Mouse (Mus musculus) lung, postnatal 0 days (tissue): ENCODE data around the gene Slc7a10. TPM values are rescaled to one million over a fixed set of nuclear protein-coding genes. Genes with fewer than 3 reads are reported as not detected.

ENCODE experiments used
- ATAC-seq: fragments of 200-750 bp; cut with Nextera tagmentation; 2 replicates; pipeline ENCODE4 v1.8.0; 2017; ENCODE audit warnings: moderate library complexity
- DNase-seq: peaks from one replicate; pipeline ENCODE4 v3.0.0-alpha.2; 2016; ENCODE audit warnings: low spot score
- H3K27ac ChIP-seq: fragments of 300-500 bp; sonication (generic); 2 replicates; pipeline ENCODE4 v1.5.1; 2014; ENCODE audit warnings: antibody characterized with exemption, mild to moderate bottlenecking, low read length, mixed read lengths
- H3K27me3 ChIP-seq: fragments of 300-500 bp; sonication (generic); replicated peaks from 2 replicates; pipeline ENCODE4 v1.6.1; 2014; ENCODE audit warnings: low read length, mixed read lengths; ENCODE audit not compliant: insufficient read depth
- H3K36me3 ChIP-seq: fragments of 300-500 bp; sonication (generic); 2 replicates; pipeline ENCODE4 v1.6.1; 2014; ENCODE audit warnings: low read length, mixed read lengths; ENCODE audit not compliant: insufficient read depth
- H3K4me1 ChIP-seq: fragments of 300-500 bp; sonication (generic); 2 replicates; pipeline ENCODE4 v1.6.1; 2014; ENCODE audit warnings: antibody characterized with exemption, low read depth, low read length, mixed read lengths; ENCODE audit not compliant: insufficient read depth
- H3K4me2 ChIP-seq: fragments of 300-500 bp; sonication (generic); replicated peaks from 2 replicates; pipeline ENCODE4 v1.6.1; 2014; ENCODE audit warnings: low read depth, mild to moderate bottlenecking, low read length, moderate library complexity, mixed read lengths
- H3K4me3 ChIP-seq: fragments of 300-500 bp; sonication (generic); 2 replicates; pipeline ENCODE4 v1.5.1; 2014; ENCODE audit warnings: low read depth, low read length
- H3K9ac ChIP-seq: fragments of 300-500 bp; sonication (generic); replicated peaks from 2 replicates; pipeline ENCODE4 v1.6.1; 2014; ENCODE audit warnings: low read depth, mild to moderate bottlenecking
- H3K9me3 ChIP-seq: fragments of 300-500 bp; sonication (generic); 2 replicates; pipeline ENCODE4 v1.6.1; 2016; ENCODE audit warnings: low read length, mixed read lengths
- CTCF ChIP-seq: IDR thresholded peaks from 2 replicates; pipeline ENCODE4 v1.5.1; 2016; ENCODE audit warnings: antibody characterized with exemption, mild to moderate bottlenecking
- EP300 ChIP-seq: IDR thresholded peaks from 2 replicates; pipeline ENCODE4 v1.6.1; 2016; ENCODE audit warnings: antibody characterized with exemption, mild to moderate bottlenecking, control low read depth
- WGBS: fragments of 180-500 bp; shearing (Covaris S2); extraction: QIAGEN DNeasy Blood & Tissue Kit; methylation state at CpG from one replicate; pipeline ENCODE4 v1.1.7; 2014; 5-methylcytosine and 5-hydroxymethylcytosine counted together
- polyA plus RNA-seq: library from polyadenylated mRNA; unstranded; fragments of >200 nt; fragmentation: Nextera tagmentation; extraction: Ambion mirVana; gene quantifications from 2 replicates; pipeline ENCODE4 v1.2.1, GENCODE M21; 2015

Gene Slc7a10
- polyA plus RNA-seq, 1 experiment from 2014 or later, result 21.7 TPM

GRCm38 (mm10) chr7:35156561-35157477, 29.4 kb upstream of the Slc7a10 start:
- H3K9me3 ChIP-seq, result no peaks in the 10 kb centered on the region
- H3K4me3 ChIP-seq, result no peak overlapping the region
- peak; percentile 72 for DNase-seq
- no peak overlapping the region for H3K9ac ChIP-seq
- no peaks in the 10 kb centered on the region for H3K36me3 ChIP-seq
- H3K4me2 ChIP-seq, result no peak overlapping the region
- no peaks in the 10 kb centered on the region for H3K4me1 ChIP-seq
- WGBS, result 53% methylated on average over 16 of the region's 16 CpGs
- H3K27me3 ChIP-seq, result no peaks in the 10 kb centered on the region
- no peak overlapping the region for H3K27ac ChIP-seq
- peak; percentile 10; the same call in 1 of the 2 replicates for TF ChIP-seq CTCF
- peak; percentile 56; the same call in 1 of the 2 replicates for TF ChIP-seq EP300
- no peak; the same call in none of the 2 replicates for ATAC-seq

GRCm38 (mm10) chr7:35157512-35157911, 28.7 kb upstream of the Slc7a10 start:
- 51% methylated on average over 3 of the region's 3 CpGs for WGBS
- peak; percentile 77 for ATAC-seq
- TF ChIP-seq EP300 (no peak), CTCF (no peak)

GRCm38 (mm10) chr7:35162443-35162842, 23.7 kb upstream of the Slc7a10 start:
- Histone ChIP-seq H3K4me2 (no peak overlapping the region), H3K9me3 (no peaks in the 10 kb centered on the region), H3K27me3 (no peaks in the 10 kb centered on the region), H3K36me3 (no peaks in the 10 kb centered on the region), H3K9ac (no peak overlapping the region), H3K4me3 (no peak overlapping the region), H3K4me1 (no peaks in the 10 kb centered on the region), H3K27ac (no peak overlapping the region)
- TF ChIP-seq EP300 (no peak), CTCF (no peak)
- DNase-seq, result no peak
- WGBS, result 77% methylated on average over 6 of the region's 6 CpGs
- no peak for ATAC-seq

More at GRCm38 (mm10) chr7:35157512-35157911, 28.7 kb upstream of the Slc7a10 start:
- Histone ChIP-seq H3K9ac (no peak overlapping the region), H3K36me3 (no peaks in the 10 kb centered on the region), H3K9me3 (no peaks in the 10 kb centered on the region), H3K4me1 (no peaks in the 10 kb centered on the region), H3K4me3 (no peak overlapping the region), H3K27me3 (no peaks in the 10 kb centered on the region), H3K27ac (no peak overlapping the region), H3K4me2 (no peak overlapping the region)
- DNase-seq, result peak; percentile 57

DNA sequence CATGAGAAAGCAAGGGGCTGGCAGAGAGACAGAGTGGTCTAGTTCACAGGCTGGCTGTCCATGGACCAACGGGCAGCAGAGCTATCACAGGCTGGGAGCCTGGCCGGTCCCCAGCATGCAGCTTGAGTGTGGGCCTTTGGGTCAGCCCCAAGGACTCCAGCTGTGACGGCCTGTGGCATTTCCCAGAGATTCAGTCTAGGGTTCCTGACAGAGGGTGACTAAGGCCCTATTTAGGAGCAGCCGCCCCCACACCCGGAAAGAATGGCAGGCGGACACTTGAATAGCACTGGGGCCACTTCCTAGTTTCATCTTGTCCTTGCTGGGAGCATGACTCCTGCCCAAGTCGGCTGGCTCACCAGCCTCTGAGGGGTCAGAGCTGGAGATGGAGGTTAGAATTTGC, 22.6 kb upstream of the Slc7a10 start:
- ATAC-seq, result peak; percentile 25

DNA sequence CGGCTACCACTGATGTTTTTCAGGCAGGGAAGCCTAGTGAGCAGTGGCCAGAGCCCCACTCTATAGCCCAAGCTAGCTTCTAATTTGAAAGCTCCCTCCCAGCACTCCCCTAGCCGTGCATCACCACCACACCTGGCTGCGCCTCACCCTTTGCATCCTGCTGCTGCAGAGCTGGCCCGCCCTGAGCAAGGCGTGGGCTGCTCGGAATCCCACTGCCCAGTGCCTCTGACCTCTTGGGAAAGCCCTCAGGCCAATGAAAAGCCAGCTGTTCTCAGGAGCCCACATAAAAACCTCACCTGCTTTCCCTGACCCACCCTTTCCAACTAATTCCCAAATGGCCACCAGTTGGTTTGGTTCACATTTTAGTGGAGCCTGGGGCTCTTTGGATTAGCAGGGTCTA, 22.1 kb upstream of the Slc7a10 start:
- H3K36me3 ChIP-seq, result no peaks in the 10 kb centered on the region
- no peak overlapping the region for H3K27ac ChIP-seq
- 77% methylated on average over 6 of the region's 6 CpGs for WGBS
- no peak overlapping the region for H3K4me2 ChIP-seq
- no peak for TF ChIP-seq CTCF
- TF ChIP-seq EP300, result no peak
- no peaks in the 10 kb centered on the region for H3K4me1 ChIP-seq
- no peak overlapping the region for H3K4me3 ChIP-seq
- ATAC-seq (no peak), DNase-seq (no peak)
- H3K9ac ChIP-seq, result no peak overlapping the region
- H3K27me3 ChIP-seq, result no peaks in the 10 kb centered on the region
- H3K9me3 ChIP-seq, result no peaks in the 10 kb centered on the region

More for the DNA sequence above, 22.6 kb upstream of the Slc7a10 start:
- H3K9ac ChIP-seq, result no peak overlapping the region
- no peak overlapping the region for H3K27ac ChIP-seq
- TF ChIP-seq CTCF, result no peak
- TF ChIP-seq EP300, result no peak
- no peaks in the 10 kb centered on the region for H3K36me3 ChIP-seq
- no peak overlapping the region for H3K4me2 ChIP-seq
- H3K9me3 ChIP-seq, result no peaks in the 10 kb centered on the region
- H3K27me3 ChIP-seq, result no peaks in the 10 kb centered on the region
- H3K4me1 ChIP-seq, result no peaks in the 10 kb centered on the region
- 59% methylated on average over 7 of the region's 7 CpGs for WGBS
- no peak for DNase-seq
- no peak overlapping the region for H3K4me3 ChIP-seq

DNA sequence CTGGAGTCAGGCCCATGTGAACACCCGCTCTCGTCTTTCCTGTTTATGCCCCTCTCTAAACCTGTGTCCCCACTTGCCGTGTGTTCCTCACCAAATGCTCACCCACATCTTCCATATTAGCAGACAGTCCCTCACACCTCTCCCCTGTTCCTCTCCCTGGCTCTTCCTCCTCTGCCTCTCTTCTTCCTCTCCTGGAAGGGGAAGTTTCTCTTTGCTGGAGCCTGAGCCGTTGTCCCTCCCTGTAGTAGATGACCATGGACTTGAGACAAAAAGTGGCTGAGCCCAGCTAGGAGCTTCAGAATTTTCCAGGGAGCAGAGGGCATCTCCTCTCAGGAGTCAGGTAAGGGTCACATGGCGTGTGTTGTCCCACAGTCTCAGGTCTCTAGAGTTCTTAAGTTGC, 19.2 kb upstream of the Slc7a10 start:
- no peak overlapping the region for H3K9ac ChIP-seq
- no peaks in the 10 kb centered on the region for H3K36me3 ChIP-seq
- no peaks in the 10 kb centered on the region for H3K4me1 ChIP-seq
- TF ChIP-seq EP300 (no peak), CTCF (no peak)
- no peak overlapping the region for H3K4me2 ChIP-seq
- ATAC-seq (no peak), DNase-seq (no peak)
- no peaks in the 10 kb centered on the region for H3K9me3 ChIP-seq
- H3K4me3 ChIP-seq, result no peak overlapping the region
- H3K27me3 ChIP-seq, result no peaks in the 10 kb centered on the region
- WGBS, result 75% methylated on average over 5 of the region's 5 CpGs
- no peak overlapping the region for H3K27ac ChIP-seq
